Mouse (Mus musculus) forebrain, postnatal 0 days (tissue): ENCODE data around the gene Nr3c2. TPM values are rescaled to one million over a fixed set of nuclear protein-coding genes. Genes with fewer than 3 reads are reported as not detected.
A peak's percentile ranks its signal among the peaks of the same experiment; 100 is the strongest.

Experiments used
- ATAC-seq: fragments of 200-750 bp; cut with Nextera tagmentation; 2 replicates; pipeline ENCODE4 v1.8.0; 2017; ENCODE audit warnings: mild to moderate bottlenecking, moderate library complexity
- DNase-seq: peaks from one replicate; pipeline ENCODE4 v3.0.0-alpha.2; 2015
- H3K27ac ChIP-seq: fragments of 300-500 bp; sonication (generic); 2 replicates; pipeline ENCODE4 v1.5.1; 2014; ENCODE audit warnings: low read depth, mild to moderate bottlenecking, antibody characterized with exemption, low read length, moderate library complexity, mixed read lengths
- H3K27me3 ChIP-seq: fragments of 300-500 bp; sonication (generic); 2 replicates; pipeline ENCODE4 v1.6.1; 2014; ENCODE audit warnings: mild to moderate bottlenecking, low read length, mixed read lengths; ENCODE audit not compliant: insufficient read depth
- H3K36me3 ChIP-seq: fragments of 300-500 bp; sonication (generic); 2 replicates; pipeline ENCODE4 v1.6.1; 2014; ENCODE audit warnings: mild to moderate bottlenecking, moderate library complexity; ENCODE audit not compliant: insufficient read depth
- H3K4me1 ChIP-seq: fragments of 300-500 bp; sonication (generic); 2 replicates; pipeline ENCODE4 v1.6.1; 2014; ENCODE audit warnings: antibody characterized with exemption; ENCODE audit not compliant: insufficient read depth
- H3K4me2 ChIP-seq: fragments of 300-500 bp; sonication (generic); 2 replicates; pipeline ENCODE4 v1.6.1; 2014; ENCODE audit warnings: low read depth, mild to moderate bottlenecking, moderate library complexity
- H3K4me3 ChIP-seq: fragments of 300-500 bp; sonication (generic); 2 replicates; pipeline ENCODE4 v1.5.1; 2014; ENCODE audit warnings: low read depth, low read length, mixed read lengths
- H3K9ac ChIP-seq: fragments of 300-500 bp; sonication (generic); 2 replicates; pipeline ENCODE4 v1.6.1; 2014; ENCODE audit warnings: mild to moderate bottlenecking
- H3K9me3 ChIP-seq: fragments of 300-500 bp; sonication (generic); 2 replicates; pipeline ENCODE4 v1.6.1; 2016; ENCODE audit warnings: low read length
- CTCF ChIP-seq: sonication (generic); IDR thresholded peaks from 2 replicates; pipeline ENCODE4 v1.5.1; 2016; ENCODE audit warnings: antibody characterized with exemption, control low read depth, low read depth
- WGBS: fragments of 180-500 bp; shearing (Covaris S2); extraction: QIAGEN DNeasy Blood & Tissue Kit; methylation state at CpG from one replicate; pipeline ENCODE4 v1.1.7; 2014; 5-methylcytosine and 5-hydroxymethylcytosine counted together
- polyA plus RNA-seq: library from polyadenylated mRNA; unstranded; fragments of >200 nt; fragmentation: Nextera tagmentation; extraction: Ambion mirVana; gene quantifications from 2 replicates; pipeline ENCODE4 v1.2.1, GENCODE M21; 2015
- total RNA-seq: library from RNA; depleted of rRNA; stranded (reverse); fragments of >200 nt; gene quantifications from 2 replicates; pipeline ENCODE4 v1.2.3, GENCODE M21; 2014

The Nr3c2 gene
- total and polyA plus RNA-seq, 2 experiments from 2014 or later: 10.4 to 13.4 TPM

GRCm38 (mm10) chr8:76971761-76972404, 72.6 kb downstream of the Nr3c2 start:
- Histone ChIP-seq H3K9me3 (no peaks in the 10 kb centered on the region), H3K27me3 (no peaks in the 10 kb centered on the region), H3K4me2 (no peak overlapping the region), H3K27ac (no peak overlapping the region), H3K9ac (no peak overlapping the region), H3K36me3 (no peaks in the 10 kb centered on the region), H3K4me1 (no peaks in the 10 kb centered on the region), H3K4me3 (no peak overlapping the region)
- no peak for TF ChIP-seq CTCF
- no peak for ATAC-seq
- 81% methylated on average over 9 of the region's 9 CpGs for WGBS
- no peak for DNase-seq

- Histone ChIP-seq H3K4me2 (no peak overlapping the region), H3K4me1 (no peaks in the 10 kb centered on the region), H3K9ac (no peak overlapping the region), H3K27ac (no peak overlapping the region), H3K36me3 (no peaks in the 10 kb centered on the region), H3K4me3 (no peak overlapping the region), H3K9me3 (no peaks in the 10 kb centered on the region), H3K27me3 (no peaks in the 10 kb centered on the region)
- DNase-seq (peak; percentile 62), ATAC-seq (peak; percentile 69; the same call in 1 of the 2 replicates)
- 20% methylated on average over 8 of the region's 8 CpGs for WGBS
- no peak for TF ChIP-seq CTCF
Observed at GRCm38 (mm10) chr8:76972947-76973552, 73.8 kb downstream of the Nr3c2 start.

GRCm38 (mm10) chr8:76977907-76978306, 78.7 kb downstream of the Nr3c2 start:
- no peak overlapping the region for H3K9ac ChIP-seq
- H3K27me3 ChIP-seq: no peaks in the 10 kb centered on the region
- H3K4me3 ChIP-seq: no peak overlapping the region
- ATAC-seq: no peak
- H3K4me1 ChIP-seq: no peaks in the 10 kb centered on the region
- no peak for TF ChIP-seq CTCF
- H3K9me3 ChIP-seq: no peaks in the 10 kb centered on the region; the same call in 1 of the 2 replicates
- H3K4me2 ChIP-seq: no peak overlapping the region
- no peak for DNase-seq
- no peak overlapping the region for H3K27ac ChIP-seq
- WGBS: 92% methylated on average over 4 of the region's 4 CpGs
- H3K36me3 ChIP-seq: no peaks in the 10 kb centered on the region

GRCm38 (mm10) chr8:76984082-76984481, 84.8 kb downstream of the Nr3c2 start:
- ATAC-seq: no peak
- Histone ChIP-seq H3K4me3 (no peak overlapping the region), H3K27me3 (no peaks in the 10 kb centered on the region), H3K27ac (no peak overlapping the region), H3K36me3 (no peaks in the 10 kb centered on the region), H3K9ac (no peak overlapping the region), H3K4me1 (no peaks in the 10 kb centered on the region), H3K4me2 (no peak overlapping the region), H3K9me3 (no peaks in the 10 kb centered on the region; the same call in 1 of the 2 replicates)
- DNase-seq: no peak
- no peak for TF ChIP-seq CTCF

- Histone ChIP-seq H3K9ac (no peak overlapping the region), H3K4me2 (no peak overlapping the region), H3K4me3 (no peak overlapping the region), H3K27ac (no peak overlapping the region), H3K27me3 (no peaks in the 10 kb centered on the region), H3K9me3 (no peaks in the 10 kb centered on the region; the same call in 1 of the 2 replicates), H3K4me1 (no peaks in the 10 kb centered on the region), H3K36me3 (no peaks in the 10 kb centered on the region)
- 85% methylated on average over 5 of the region's 5 CpGs for WGBS
- no peak for TF ChIP-seq CTCF
- DNase-seq (no peak), ATAC-seq (no peak)
Observed at GRCm38 (mm10) chr8:76984851-76985250, 85.6 kb downstream of the Nr3c2 start.

- ATAC-seq (no peak), DNase-seq (no peak)
- H3K4me3 ChIP-seq: no peak overlapping the region
- 74% methylated on average over 3 of the region's 3 CpGs for WGBS
- no peak overlapping the region for H3K27ac ChIP-seq
- no peaks in the 10 kb centered on the region for H3K4me1 ChIP-seq
- no peaks in the 10 kb centered on the region for H3K36me3 ChIP-seq
- TF ChIP-seq CTCF: no peak
- no peak overlapping the region for H3K9ac ChIP-seq
- no peak overlapping the region for H3K4me2 ChIP-seq
- no peaks in the 10 kb centered on the region for H3K27me3 ChIP-seq
- no peaks in the 10 kb centered on the region for H3K9me3 ChIP-seq
Observed at GRCm38 (mm10) chr8:76987876-76988275, 88.6 kb downstream of the Nr3c2 start.

- H3K27ac ChIP-seq: no peak overlapping the region
- H3K9ac ChIP-seq: no peak overlapping the region
- no peaks in the 10 kb centered on the region for H3K27me3 ChIP-seq
- no peak for TF ChIP-seq CTCF
- H3K4me1 ChIP-seq: no peaks in the 10 kb centered on the region
- no peak for ATAC-seq
- no peak for DNase-seq
- no peaks in the 10 kb centered on the region for H3K9me3 ChIP-seq
- H3K36me3 ChIP-seq: no peaks in the 10 kb centered on the region
- WGBS: 82% methylated on average over 4 of the region's 4 CpGs
- no peak overlapping the region for H3K4me2 ChIP-seq
- H3K4me3 ChIP-seq: no peak overlapping the region
Observed at GRCm38 (mm10) chr8:76998276-76998675, 99.0 kb downstream of the Nr3c2 start.
